Mouse (Mus musculus) embryonic fibroblast, embryonic 13.5 days (primary cell): ENCODE measurements at regions not wholly inside any gene's neighbourhood (a gene's known extent, or its start where the extent isn't known, plus 50 kb on each side); places are given as distances from the start of the nearest gene placed in this dataset.

Experiments
- H3K27ac ChIP-seq: 2 replicates; pipeline ENCODE4 v1.5.1; 2012; ENCODE audit warnings: low read length, control low read depth, inconsistent platforms; ENCODE audit not compliant: insufficient read depth
- H3K4me1 ChIP-seq: 2 replicates; pipeline ENCODE4 v1.6.1; 2011; ENCODE audit warnings: low read length; ENCODE audit not compliant: control insufficient read depth, insufficient read depth
- H3K4me3 ChIP-seq: 2 replicates; pipeline ENCODE4 v1.5.1; 2011; ENCODE audit warnings: mild to moderate bottlenecking, control low read depth, low read length; ENCODE audit not compliant: insufficient read depth
- CTCF ChIP-seq: IDR thresholded peaks from 2 replicates; pipeline ENCODE4 v1.5.1; 2011; ENCODE audit warnings: mild to moderate bottlenecking, control low read depth, low read length, moderate library complexity, borderline replicate concordance; ENCODE audit not compliant: insufficient read depth
- POLR2A ChIP-seq: IDR thresholded peaks from 2 replicates; pipeline ENCODE4 v1.6.1; 2011; ENCODE audit warnings: low read depth, mild to moderate bottlenecking, control low read depth, low read length, moderate library complexity

GRCm38 (mm10) chr6:101938393-101938985 is 560.8 kb upstream of the Pdzrn3 start:
- Histone ChIP-seq H3K27ac (no peak overlapping the region), H3K4me3 (no peak overlapping the region), H3K4me1 (no peaks in the 10 kb centered on the region)
- TF ChIP-seq POLR2A = no peak
- TF ChIP-seq CTCF = no peak

- Histone ChIP-seq H3K4me1 (no peaks in the 10 kb centered on the region), H3K4me3 (no peak overlapping the region), H3K27ac (no peak overlapping the region)
- no peak for TF ChIP-seq CTCF
- no peak for TF ChIP-seq POLR2A
These were observed 560.0 kb upstream of the Pdzrn3 start for GRCm38 (mm10) chr6:101937467-101938392.

DNA sequence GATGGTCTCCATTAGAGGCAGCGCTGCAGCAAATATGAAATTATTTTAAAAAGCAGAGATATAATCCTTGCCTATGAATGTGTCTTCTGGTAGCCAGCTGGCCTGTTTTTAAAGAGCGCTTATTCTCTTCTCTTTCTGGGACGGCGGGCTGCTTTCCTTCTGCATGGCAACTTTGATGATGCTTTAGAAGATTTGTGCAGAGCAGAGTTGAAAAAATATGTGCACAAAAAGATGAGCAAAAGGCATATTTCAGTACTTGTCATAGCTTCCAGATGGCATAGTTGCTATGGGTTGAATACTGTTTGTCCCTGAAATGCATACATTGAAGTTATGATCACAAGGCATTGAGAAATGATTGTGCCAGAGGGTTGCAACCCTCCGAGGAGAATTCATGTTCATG is 554.1 kb upstream of the Pdzrn3 start:
- no peak overlapping the region for H3K27ac ChIP-seq

DNA sequence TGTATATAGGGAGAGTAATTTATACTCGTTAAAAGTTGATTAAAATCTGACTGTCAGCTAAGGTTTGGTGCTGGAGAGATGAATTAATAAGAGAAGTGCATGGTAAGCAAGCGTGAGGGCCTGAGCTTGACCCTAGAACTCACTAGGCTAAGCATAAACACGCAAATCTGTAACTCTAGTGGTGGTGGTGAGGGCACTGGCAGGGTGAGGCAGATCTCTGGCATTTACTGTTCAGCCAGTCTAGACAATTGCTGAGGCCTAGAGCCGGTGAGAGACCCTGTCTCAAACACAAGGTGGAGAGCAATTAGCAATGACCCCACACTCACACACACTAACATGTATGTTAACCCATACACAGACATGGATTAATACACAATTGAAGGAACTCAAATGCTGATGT is 544.0 kb upstream of the Pdzrn3 start:
- no peak overlapping the region for H3K4me3 ChIP-seq
- no peaks in the 10 kb centered on the region for H3K4me1 ChIP-seq
- H3K27ac ChIP-seq = no peak overlapping the region
- TF ChIP-seq CTCF (no peak), POLR2A (no peak)

More for the DNA sequence above, 554.1 kb upstream of the Pdzrn3 start:
- Histone ChIP-seq H3K4me3 (no peak overlapping the region), H3K4me1 (no peaks in the 10 kb centered on the region)
- TF ChIP-seq CTCF (no peak), POLR2A (no peak)

DNA sequence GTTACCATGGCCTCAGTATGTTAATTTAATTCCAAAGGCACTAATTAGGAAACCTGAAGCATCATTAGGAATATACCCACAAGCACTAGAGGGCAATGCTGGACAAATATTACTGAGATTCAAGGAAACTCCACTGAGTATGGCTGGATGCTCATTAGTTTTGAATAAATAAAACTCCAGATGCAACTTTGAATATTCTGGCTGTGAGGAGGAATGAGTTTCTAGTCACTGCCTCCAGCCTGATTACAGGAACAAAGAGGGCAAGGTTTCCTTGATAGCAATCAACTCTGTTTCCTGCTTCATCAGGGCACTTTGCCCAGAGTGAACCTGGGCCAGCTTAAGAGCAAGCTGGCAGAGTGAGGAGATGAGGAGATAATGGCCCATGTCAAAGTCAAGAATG is 543.5 kb upstream of the Pdzrn3 start:
- H3K4me3 ChIP-seq = no peak overlapping the region
- no peak overlapping the region for H3K27ac ChIP-seq
- no peaks in the 10 kb centered on the region for H3K4me1 ChIP-seq
- TF ChIP-seq CTCF (no peak), POLR2A (no peak)

GRCm38 (mm10) chr6:101918914-101919313 is 541.2 kb upstream of the Pdzrn3 start:
- Histone ChIP-seq H3K4me3 (no peak overlapping the region), H3K4me1 (no peaks in the 10 kb centered on the region), H3K27ac (no peak overlapping the region)
- TF ChIP-seq CTCF = no peak
- no peak for TF ChIP-seq POLR2A

DNA sequence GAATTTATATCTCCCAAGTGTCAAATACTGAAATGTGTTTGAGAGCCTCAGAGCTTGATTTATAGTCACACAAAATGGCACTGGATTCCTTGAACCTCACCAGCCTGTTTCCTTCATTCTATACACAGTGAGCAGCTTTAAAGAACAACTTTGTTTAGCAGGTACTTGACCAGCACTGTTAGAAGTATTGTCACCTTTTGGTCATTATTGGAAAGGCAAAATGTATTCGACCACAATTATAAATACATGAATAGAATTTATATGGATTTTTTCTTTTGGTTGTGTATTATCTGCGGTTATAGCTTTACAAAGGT is 527.3 kb upstream of the Pdzrn3 start:
- Histone ChIP-seq H3K27ac (no peak overlapping the region), H3K4me3 (no peak overlapping the region), H3K4me1 (no peaks in the 10 kb centered on the region)
- no peak for TF ChIP-seq POLR2A
- TF ChIP-seq CTCF = no peak

DNA sequence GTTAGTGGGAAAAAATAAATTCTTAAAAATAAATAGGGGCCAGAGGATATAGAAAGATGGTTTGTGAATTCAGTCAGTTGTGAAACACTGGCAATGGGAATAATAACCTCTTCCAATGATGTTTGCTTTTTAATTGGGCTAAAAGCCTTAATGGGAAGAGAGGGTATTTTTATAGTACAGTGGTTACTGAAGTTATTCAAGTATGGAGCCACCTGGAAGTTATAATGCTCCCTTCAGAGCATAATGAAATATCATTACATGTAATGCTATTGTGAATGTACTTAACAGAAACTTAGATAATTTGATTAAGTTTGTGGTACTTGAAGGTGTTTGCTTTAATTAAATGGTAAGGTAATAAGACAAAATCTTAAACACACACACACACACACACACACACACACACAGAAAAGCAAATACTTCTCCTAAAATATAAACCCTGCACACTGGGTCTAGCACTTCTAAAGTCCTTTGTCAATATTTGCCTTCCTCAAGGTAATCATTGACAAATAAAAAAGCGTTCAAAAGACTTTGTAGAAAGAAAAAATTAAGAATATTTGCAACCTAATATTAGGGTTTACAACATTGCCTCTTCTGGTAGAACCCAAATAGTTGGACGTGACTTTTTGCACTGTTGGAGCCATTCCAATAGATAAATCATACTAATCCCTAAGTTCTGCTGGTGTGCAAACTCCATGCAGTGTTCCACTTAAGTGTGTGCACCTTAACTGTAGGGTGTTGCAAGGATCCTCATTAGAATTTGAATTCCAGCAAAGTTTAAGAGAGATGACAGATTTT is 526.7 kb upstream of the Pdzrn3 start:
- Histone ChIP-seq H3K4me3 (no peak overlapping the region), H3K4me1 (no peaks in the 10 kb centered on the region), H3K27ac (no peak overlapping the region)
- TF ChIP-seq CTCF (no peak), POLR2A (no peak)

DNA sequence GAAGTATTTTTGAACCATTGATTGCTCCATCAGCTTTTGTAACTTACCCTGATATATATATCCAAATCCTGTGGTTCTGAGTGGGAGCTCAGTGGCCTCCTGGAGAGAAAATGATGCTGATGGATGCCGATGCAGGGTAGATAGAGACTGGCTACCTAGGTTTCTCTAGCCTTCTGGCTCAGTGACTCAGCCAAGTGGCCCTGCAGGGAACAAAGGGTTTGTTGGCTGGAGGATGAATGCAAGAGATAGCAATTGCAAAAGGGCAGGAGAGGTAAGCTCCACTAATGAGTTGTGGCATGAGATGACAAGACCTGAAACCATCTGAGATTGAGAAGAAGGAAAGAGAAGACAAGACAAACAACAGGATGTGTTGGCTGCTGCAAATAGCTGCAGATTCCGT is 524.6 kb upstream of the Pdzrn3 start:
- no peak overlapping the region for H3K4me3 ChIP-seq
- no peak overlapping the region for H3K27ac ChIP-seq
- no peak for TF ChIP-seq POLR2A
- TF ChIP-seq CTCF = no peak
- no peaks in the 10 kb centered on the region for H3K4me1 ChIP-seq
